Mouse (Mus musculus) regulatory T cell (primary cell): ENCODE data around the gene Adamts6.

Experiments used
- in situ Hi-C: fragments of 300-600 bp; cut with MboI, MseI; formaldehyde crosslinking; loops from one replicate; pipeline ENCODE4 v1.15.1; 2025; ENCODE audit warnings: high pct_unique_total_duplicates

Gene Adamts6

GRCm38 (mm10) chr13:104287366-104288225 is at the start of gene Adamts6:
Gene Adamts6 (plus strand): TSS chr13:104287835.
- in situ Hi-C loops: loop anchor here (5.0 to 10.0 kb wide), 2 partner anchors 65 to 477 kb away; no protein-coding TSS in a partner anchor

- in situ Hi-C loops: no loop called here
Measured at GRCm38 (mm10) chr13:104258997-104259396, 28.6 kb upstream of the Adamts6 start.

- in situ Hi-C loops: loop anchor here (5.0 to 10.0 kb wide), 2 partner anchors 63 to 480 kb away; no protein-coding TSS in a partner anchor
Measured at GRCm38 (mm10) chr13:104285031-104285431, 2.6 kb upstream of the Adamts6 start.

- in situ Hi-C loops: loop anchor here (5.0 to 10.0 kb wide), 2 partner anchors 64 to 479 kb away; no protein-coding TSS in a partner anchor
Measured at GRCm38 (mm10) chr13:104285737-104286311, 1.8 kb upstream of the Adamts6 start.

GRCm38 (mm10) chr13:104286336-104286735 is 1.3 kb upstream of the Adamts6 start:
- in situ Hi-C loops: loop anchor here (5.0 to 10.0 kb wide), 2 partner anchors 64 to 478 kb away; no protein-coding TSS in a partner anchor

- in situ Hi-C loops: loop anchor here (5.0 to 10.0 kb wide), 2 partner anchors 65 to 478 kb away; no protein-coding TSS in a partner anchor
Measured at GRCm38 (mm10) chr13:104286897-104287309, 732 bp upstream of the Adamts6 start.

- in situ Hi-C loops: loop anchor here (5.0 to 10.0 kb wide), 2 partner anchors 66 to 476 kb away; no protein-coding TSS in a partner anchor
Measured at GRCm38 (mm10) chr13:104288226-104288859, 708 bp downstream of the Adamts6 start.

GRCm38 (mm10) chr13:104289176-104289575 is 1.5 kb downstream of the Adamts6 start:
- in situ Hi-C loops: loop anchor here (5.0 to 10.0 kb wide), 2 partner anchors 67 to 476 kb away; no protein-coding TSS in a partner anchor

- in situ Hi-C loops: no loop called here
Measured at GRCm38 (mm10) chr13:104295472-104295871, 7.8 kb downstream of the Adamts6 start.

- in situ Hi-C loops: no loop called here
Measured at GRCm38 (mm10) chr13:104329336-104329735, 41.7 kb downstream of the Adamts6 start.

GRCm38 (mm10) chr13:104329742-104330141 is 42.1 kb downstream of the Adamts6 start:
- in situ Hi-C loops: no loop called here

- in situ Hi-C loops: no loop called here
Measured at GRCm38 (mm10) chr13:104352590-104352989, 65.0 kb downstream of the Adamts6 start.

- in situ Hi-C loops: no loop called here
Measured at GRCm38 (mm10) chr13:104393427-104394356, 106.1 kb downstream of the Adamts6 start.

- in situ Hi-C loops: no loop called here
Measured at GRCm38 (mm10) chr13:104397814-104398213, 110.2 kb downstream of the Adamts6 start.

GRCm38 (mm10) chr13:104432734-104433133 is 145.1 kb downstream of the Adamts6 start:
- in situ Hi-C loops: no loop called here

GRCm38 (mm10) chr13:104442559-104442958 is 154.9 kb downstream of the Adamts6 start:
- in situ Hi-C loops: no loop called here

- in situ Hi-C loops: no loop called here
Measured at GRCm38 (mm10) chr13:104445437-104445836, 157.8 kb downstream of the Adamts6 start.

- in situ Hi-C loops: no loop called here
Measured at GRCm38 (mm10) chr13:104446974-104447373, 159.3 kb downstream of the Adamts6 start.

GRCm38 (mm10) chr13:104447470-104447869 is 159.8 kb downstream of the Adamts6 start:
- in situ Hi-C loops: no loop called here

GRCm38 (mm10) chr13:104448349-104448748 is 160.7 kb downstream of the Adamts6 start:
- in situ Hi-C loops: no loop called here
